Mouse (Mus musculus): ENCODE measurements around the gene Olfr1328. TPM values are rescaled to one million over a fixed set of nuclear protein-coding genes. Genes with fewer than 3 reads are reported as not detected.

Olfr1328 gene
- not detected in 2 replicates for polyA plus RNA-seq (2012; rRNA removed)

DNA sequence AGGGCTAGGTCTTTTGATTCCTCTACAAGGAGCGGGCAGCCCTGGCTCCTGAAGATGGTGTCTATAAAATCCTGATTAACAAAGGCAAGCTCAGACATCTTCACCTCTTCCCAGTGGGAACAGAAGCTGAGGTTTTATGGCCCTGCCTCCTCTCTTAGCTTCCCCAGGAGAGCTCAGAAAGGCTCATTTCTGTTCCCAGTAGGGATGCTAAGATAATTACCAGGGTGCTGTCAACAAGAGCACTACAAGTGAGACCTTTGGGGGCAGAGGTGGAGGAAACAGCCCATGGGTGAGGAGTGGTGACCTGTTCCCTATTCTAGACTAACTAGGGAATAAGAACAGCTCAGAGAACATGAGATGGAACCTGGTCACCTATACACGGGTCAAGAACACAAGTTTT, at the start of gene Olfr1328:
Gene Olfr1328 (minus strand): TSS at position 101 of the 400 bp plus-strand sequence.

DNA sequence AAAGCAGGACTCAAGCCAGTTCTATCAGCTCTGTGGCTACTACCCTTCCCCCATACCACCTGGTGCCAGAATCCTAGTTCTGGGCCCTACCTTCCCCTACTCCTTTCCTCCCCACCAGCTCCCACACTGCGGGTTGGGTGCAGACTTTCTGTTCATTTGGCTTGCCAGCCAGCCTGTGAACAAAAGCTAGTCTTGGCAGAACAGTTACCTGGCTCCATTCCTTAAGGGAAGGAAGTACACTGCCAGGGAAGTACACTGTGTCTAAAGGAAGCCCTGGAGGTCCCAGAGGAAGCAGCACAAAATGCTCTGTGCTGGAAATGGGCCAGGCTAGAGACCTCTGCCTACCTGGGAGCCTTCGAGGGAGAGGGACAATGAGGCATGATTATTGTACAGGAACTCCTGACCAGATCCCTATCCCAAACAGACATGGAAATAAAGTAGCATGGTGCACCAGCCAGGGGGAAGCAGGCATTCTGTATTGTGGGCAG, 22.8 kb upstream of the Olfr1328 start, which contains the start of gene Lao1:
Gene Lao1 (plus strand): TSS at position 438 of the 488 bp plus-strand sequence.

DNA sequence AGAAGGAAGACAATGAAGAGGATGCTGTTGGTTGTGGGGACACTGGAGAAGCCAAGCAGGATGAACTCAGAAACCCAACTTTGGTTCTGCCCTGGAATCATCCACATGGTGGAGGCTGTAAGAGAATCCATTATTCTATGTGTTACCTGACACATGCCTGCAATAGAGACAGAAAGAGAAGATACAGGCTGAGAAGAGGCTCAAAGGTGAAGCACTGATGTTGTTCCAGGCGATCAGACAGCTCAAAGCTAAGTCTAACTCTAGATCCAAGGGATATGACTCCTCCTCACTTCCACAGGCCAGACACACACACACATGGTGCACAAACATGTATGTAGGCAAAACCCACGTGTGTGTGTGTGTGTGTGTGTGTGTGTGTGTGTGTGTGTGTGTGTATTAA, 21.0 kb downstream of the Olfr1328 start, which contains the start of gene Olfr1329:
Gene Olfr1329 (minus strand): TSS at position 101 of the 400 bp plus-strand sequence.

DNA sequence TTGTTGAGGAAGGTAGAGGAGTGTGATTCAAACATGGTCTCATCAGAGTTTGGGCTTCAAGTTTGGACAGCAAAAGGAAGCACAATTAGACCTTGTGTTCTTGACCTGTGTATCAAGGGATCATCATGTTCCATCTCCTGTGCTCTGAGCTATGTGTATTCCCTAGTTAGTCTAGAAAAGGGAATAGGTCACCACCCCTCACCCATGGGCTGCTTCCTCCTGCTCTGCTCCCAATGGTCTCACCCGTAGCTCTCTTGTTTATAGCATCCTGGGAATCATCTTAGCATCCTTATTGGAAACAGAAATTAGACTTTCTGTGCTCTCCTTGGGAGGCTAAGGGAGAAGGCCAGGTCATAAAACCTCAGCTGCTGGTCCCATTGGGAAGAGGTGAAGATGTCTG, 50.1 kb downstream of the Olfr1328 start, which contains the start of gene Olfr1330:
Gene Olfr1330 (plus strand): TSS at position 301 of the 400 bp plus-strand sequence.

Other genes starting within 250 kb of the Olfr1328 start
- not detected in 2 replicates for gene Olfr1342, start 245.9 kb downstream of the Olfr1328 start, polyA plus RNA-seq (2012; rRNA removed)
- gene Olfr1341, start 235.1 kb downstream of the Olfr1328 start, polyA plus RNA-seq (2012; rRNA removed) = not detected in 2 replicates
- gene Olfr1340, start 218.5 kb downstream of the Olfr1328 start, polyA plus RNA-seq (2012; rRNA removed) = not detected in 2 replicates
- not detected in 2 replicates for gene Olfr1339, start 206.4 kb downstream of the Olfr1328 start, polyA plus RNA-seq (2012; rRNA removed)
- not detected in 2 replicates for gene Olfr1338, start 179.9 kb downstream of the Olfr1328 start, polyA plus RNA-seq (2012; rRNA removed)
- not detected in 2 replicates for gene Olfr1337, start 156.0 kb downstream of the Olfr1328 start, polyA plus RNA-seq (2012; rRNA removed)
- gene Olfr1335, start 128.7 kb downstream of the Olfr1328 start, polyA plus RNA-seq (2012; rRNA removed) = not detected in 2 replicates
- gene Olfr1333, start 102.3 kb downstream of the Olfr1328 start, polyA plus RNA-seq (2012; rRNA removed) = not detected in 2 replicates
- gene Olfr1331, start 74.0 kb downstream of the Olfr1328 start, polyA plus RNA-seq (2012; rRNA removed) = not detected in 2 replicates
- not detected in 2 replicates for gene Olfr1330, start 50.0 kb downstream of the Olfr1328 start, polyA plus RNA-seq (2012; rRNA removed)
- gene Olfr1329, start 21.1 kb downstream of the Olfr1328 start, polyA plus RNA-seq (2012; rRNA removed) = not detected in 2 replicates
- 0.05 and 0.06 TPM in 2 replicates for gene Lao1, start 23.0 kb upstream of the Olfr1328 start, polyA plus RNA-seq (2012; rRNA removed)
- gene Slc2a1, start 170.1 kb upstream of the Olfr1328 start, polyA plus RNA-seq (2012; rRNA removed) = 56.8 and 58.2 TPM in 2 replicates
- gene Zfp691, start 235.6 kb upstream of the Olfr1328 start, polyA plus RNA-seq (2012; rRNA removed) = 5.5 and 7.3 TPM in 2 replicates